Mouse (Mus musculus) liver, embryonic 14 days (tissue): ENCODE measurements around the gene Gm6205. TPM values are rescaled to one million over a fixed set of nuclear protein-coding genes. Genes with fewer than 3 reads are reported as not detected.

Experiments
- polyA plus RNA-seq: library from polyadenylated mRNA; depleted of rRNA; stranded (reverse); fragments of >200 nt; gene quantifications from 2 replicates; pipeline ENCODE4 v1.2.3, GENCODE M21; 2012; rRNA removed

Gene Gm6205
- polyA plus RNA-seq = not detected in 2 replicates

DNA sequence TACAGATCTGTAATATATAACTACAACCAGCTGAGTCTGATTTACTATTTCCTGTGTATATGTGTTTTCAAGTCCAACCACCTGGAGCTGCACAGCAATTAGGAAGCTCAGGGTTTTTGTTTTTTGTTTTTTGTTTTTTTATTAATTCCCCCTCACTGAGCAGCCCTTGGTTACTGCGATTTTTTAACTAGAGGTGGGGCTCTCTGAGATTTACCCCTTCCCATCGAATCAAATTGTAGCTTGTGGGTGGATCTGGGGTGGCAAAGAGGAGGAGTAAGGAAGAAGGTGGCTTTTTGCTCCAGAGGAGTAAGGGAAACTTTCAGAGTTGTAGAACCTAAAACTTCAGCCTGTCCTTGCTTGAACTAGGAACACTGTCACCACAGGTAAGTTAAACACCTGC is at the start of gene Gm6205:
Gm6205 (plus strand) TSS at position 301 of the 400 bp plus-strand sequence.

DNA sequence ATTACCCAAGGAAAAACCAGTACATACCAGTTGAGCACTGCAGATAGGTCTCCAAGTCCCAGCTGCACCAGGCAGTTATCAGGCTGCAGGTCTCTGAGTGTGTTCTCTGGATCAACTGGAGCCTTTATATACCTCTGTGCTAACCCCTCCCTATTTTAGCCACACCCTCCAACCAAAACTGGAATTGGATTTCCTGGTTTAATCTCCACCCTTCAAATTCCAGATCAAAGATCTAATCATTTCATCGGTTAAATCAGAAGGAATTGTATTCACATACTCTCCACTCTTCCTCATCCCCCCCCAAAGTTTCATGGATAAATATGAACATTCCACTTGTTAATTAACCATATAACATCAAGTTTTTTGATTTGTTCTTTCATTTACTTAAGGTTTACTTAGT is 31.9 kb upstream of the Gm6205 start, which contains the start of gene Gm3147:
Gm3147 (minus strand) TSS at position 101 of the 400 bp plus-strand sequence.

DNA sequence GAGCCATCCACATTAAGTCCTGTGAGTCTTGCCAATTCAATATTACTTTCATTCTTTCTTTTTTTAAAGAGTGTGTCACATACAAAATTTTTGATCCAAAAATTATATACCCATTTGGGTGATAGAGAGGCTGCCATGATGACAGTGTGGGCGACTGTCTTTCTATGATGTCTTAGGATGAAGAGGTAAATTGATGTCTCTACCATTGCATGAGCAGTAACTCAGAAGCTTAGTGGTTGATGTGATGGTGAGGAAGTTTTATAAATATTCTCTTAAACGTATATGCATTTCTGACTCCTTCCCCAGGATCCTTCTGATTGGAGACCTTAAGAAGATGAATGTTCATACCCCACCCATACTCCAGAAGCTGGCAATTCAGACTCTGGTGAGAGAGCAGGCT is 24.5 kb upstream of the Gm6205 start, which contains the start of gene Gm6509:
Gm6509 (plus strand) TSS at position 301 of the 400 bp plus-strand sequence.

Other genes with a start within 250 kb of the Gm6205 start
- gene Gm7682, start 202.6 kb upstream of the Gm6205 start, polyA plus RNA-seq = not detected in 2 replicates
- gene Gm3139, start 122.1 kb upstream of the Gm6205 start, polyA plus RNA-seq = not detected in 2 replicates
- gene Gm3147, start 32.0 kb upstream of the Gm6205 start, polyA plus RNA-seq = not detected in 2 replicates
- gene Gm6509, start 24.4 kb upstream of the Gm6205 start, polyA plus RNA-seq = not detected in 2 replicates
- not detected in 2 replicates for gene Gm3183, start 217.1 kb downstream of the Gm6205 start, polyA plus RNA-seq